Mouse (Mus musculus): Measurements from ENCODE around the gene Pi16. TPM values are rescaled to one million over a fixed set of nuclear protein-coding genes. Genes with fewer than 3 reads are reported as not detected.

Pi16 gene
- polyA plus RNA-seq, 1 experiment = not detected

DNA sequence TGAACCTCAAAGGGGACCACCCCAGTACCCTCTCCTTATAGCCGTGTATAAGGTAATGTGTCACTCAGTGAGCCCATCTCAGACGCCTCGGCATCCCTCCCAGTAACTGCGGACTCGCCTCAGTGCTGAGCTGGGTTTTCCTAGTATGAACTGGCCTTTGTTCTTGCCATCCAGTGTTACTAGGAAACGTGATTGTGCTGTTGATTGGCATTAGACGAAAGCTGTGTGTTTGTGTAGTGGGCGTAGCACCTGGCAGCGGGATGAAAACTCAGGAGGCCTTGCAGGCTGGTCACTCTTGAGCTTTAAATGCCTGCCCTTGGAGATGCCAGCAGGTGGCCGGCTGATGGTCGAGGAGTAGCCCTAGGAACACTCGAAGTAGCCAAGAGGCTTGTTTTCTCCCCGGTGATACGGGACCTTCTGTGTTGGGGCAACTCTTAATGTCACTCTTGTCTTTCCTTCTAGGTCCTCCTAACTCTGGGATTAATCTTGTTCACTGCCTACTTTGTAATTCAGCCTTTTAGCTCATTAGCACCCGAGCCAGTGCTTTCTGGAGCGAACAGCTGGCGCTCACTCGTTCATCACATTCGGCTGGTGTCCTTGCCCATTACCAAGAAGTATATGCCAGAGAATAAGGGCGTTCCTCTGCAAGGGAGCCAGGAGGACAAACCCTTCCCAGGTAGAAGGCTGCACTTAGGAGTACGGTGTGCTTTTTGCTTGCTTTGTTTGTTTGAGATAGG lies 35.1 kb upstream of the Pi16 start:
- H3K4me3 ChIP-seq (ENCODE audit: insufficient read depth, low read depth, low read length) = no peak overlapping the region
- TF ChIP-seq POLR2A (IDR thresholded peaks at IDR 0.05; ENCODE audit: insufficient read depth, low read depth, low read length) (no peak), CTCF (IDR thresholded peaks at IDR 0.05; ENCODE audit: insufficient read depth, low read depth, low read length) (no peak)
- WGBS = 51% methylated on average over 21 of the region's 21 CpGs
- H3K4me1 ChIP-seq (ENCODE audit: control insufficient read depth, insufficient read depth, low read length) = 0 out of 2 replicates have a peak, but pooled peaks cover 3% of the 10 kb centered on the region
- no peak overlapping the region for H3K27ac ChIP-seq (ENCODE audit: insufficient read depth, low read depth, low read length)

DNA sequence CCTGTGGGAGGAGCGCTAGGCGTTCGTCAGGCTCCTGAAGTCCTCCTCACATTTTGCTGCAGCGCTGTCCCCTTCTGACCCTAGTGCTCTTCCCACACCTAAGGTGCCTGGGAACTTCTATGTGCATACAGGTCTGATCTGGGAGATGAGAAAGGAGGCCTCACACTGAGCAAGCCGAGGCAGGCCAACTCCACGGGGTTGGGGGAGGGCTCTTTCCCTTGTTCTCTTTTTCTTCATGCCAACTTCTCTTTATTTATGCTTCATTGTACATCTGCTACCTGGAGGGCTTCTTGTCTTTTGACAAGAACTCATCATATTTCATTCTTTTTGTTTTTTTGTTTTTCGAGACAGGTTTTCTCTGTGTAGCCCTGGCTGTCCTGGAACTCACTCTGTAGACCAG lies 25.7 kb upstream of the Pi16 start:
- no peak for TF ChIP-seq CTCF (IDR thresholded peaks at IDR 0.05; ENCODE audit: insufficient read depth, low read depth, low read length)
- no peak for TF ChIP-seq POLR2A (IDR thresholded peaks at IDR 0.05; ENCODE audit: insufficient read depth, low read depth, low read length)
- 90% methylated on average over 7 of the region's 7 CpGs for WGBS
- Histone ChIP-seq H3K27ac (ENCODE audit: insufficient read depth, low read depth, low read length) (no peak overlapping the region), H3K4me3 (ENCODE audit: insufficient read depth, low read depth, low read length) (no peak overlapping the region), H3K4me1 (ENCODE audit: control insufficient read depth, insufficient read depth, low read length) (no peaks in the 10 kb centered on the region)

DNA sequence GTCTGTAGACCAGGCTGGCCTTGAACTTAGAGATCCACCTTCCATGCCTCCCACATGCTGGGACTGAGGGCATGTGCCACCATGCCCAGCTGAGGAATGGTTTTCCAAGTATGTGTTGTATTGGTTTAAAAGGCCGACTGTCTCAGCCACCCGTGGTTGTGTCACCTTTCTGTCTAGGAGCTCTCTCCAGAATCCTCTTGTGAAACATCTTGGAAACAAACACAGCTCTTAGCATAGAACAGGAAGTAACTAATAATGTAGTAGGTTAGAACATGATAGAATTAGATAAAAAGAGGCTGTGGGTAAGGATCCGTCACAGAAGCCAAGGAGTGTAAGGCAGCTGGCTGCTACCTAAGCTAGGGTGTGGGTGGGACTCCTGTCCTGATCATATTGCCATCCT lies 24.5 kb upstream of the Pi16 start:
- no peak overlapping the region for H3K27ac ChIP-seq (ENCODE audit: insufficient read depth, low read depth, low read length)
- H3K4me1 ChIP-seq (ENCODE audit: control insufficient read depth, insufficient read depth, low read length) = no peaks in the 10 kb centered on the region
- TF ChIP-seq POLR2A (IDR thresholded peaks at IDR 0.05; ENCODE audit: insufficient read depth, low read depth, low read length) (no peak), CTCF (IDR thresholded peaks at IDR 0.05; ENCODE audit: insufficient read depth, low read depth, low read length) (no peak)
- 81% methylated on average over 3 of the region's 3 CpGs for WGBS
- no peak overlapping the region for H3K4me3 ChIP-seq (ENCODE audit: insufficient read depth, low read depth, low read length)

DNA sequence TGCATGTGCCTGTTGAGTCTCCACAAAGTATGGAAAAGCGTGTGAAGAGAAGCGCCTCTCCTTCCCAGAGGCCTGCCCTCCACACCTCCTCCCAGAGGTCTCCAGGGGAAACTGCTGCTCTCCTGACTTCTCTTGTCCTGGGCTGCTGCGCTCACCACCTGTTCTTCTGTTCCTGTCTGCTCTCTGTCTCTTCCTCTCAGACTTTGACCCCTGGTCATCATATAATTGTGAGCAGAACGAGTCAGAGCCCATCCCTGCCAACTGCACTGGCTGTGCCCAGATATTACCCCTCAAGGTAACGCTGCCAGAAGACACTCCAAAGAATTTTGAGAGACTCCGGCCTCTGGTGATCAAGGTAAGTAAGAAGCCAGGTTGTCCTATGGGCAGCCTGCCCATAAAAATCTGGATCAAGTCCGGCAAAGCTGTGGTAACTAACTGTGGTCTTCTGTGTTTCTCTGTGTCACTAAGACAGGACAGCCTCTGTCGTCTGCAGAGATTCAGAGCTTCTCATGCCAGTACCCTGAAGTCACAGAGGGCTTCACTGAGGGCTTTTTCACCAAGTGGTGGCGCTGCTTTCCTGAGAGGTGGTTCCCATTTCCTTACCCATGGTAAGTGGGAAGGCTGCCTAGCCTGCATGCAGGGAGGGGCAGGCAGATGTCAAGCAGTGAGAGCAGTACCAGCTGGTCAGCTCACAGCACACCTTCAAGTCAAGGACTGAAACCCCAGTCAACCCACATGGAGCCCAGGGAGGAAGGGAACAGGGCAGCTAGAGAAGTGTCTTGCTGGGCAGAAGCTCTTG lies 23.5 kb upstream of the Pi16 start:
- H3K4me1 ChIP-seq (ENCODE audit: control insufficient read depth, insufficient read depth, low read length) = no peaks in the 10 kb centered on the region
- H3K27ac ChIP-seq (ENCODE audit: insufficient read depth, low read depth, low read length) = no peak overlapping the region
- WGBS = 84% methylated on average over 9 of the region's 9 CpGs
- H3K4me3 ChIP-seq (ENCODE audit: insufficient read depth, low read depth, low read length) = no peak overlapping the region
- TF ChIP-seq CTCF (IDR thresholded peaks at IDR 0.05; ENCODE audit: insufficient read depth, low read depth, low read length) (no peak), POLR2A (IDR thresholded peaks at IDR 0.05; ENCODE audit: insufficient read depth, low read depth, low read length) (no peak)

DNA sequence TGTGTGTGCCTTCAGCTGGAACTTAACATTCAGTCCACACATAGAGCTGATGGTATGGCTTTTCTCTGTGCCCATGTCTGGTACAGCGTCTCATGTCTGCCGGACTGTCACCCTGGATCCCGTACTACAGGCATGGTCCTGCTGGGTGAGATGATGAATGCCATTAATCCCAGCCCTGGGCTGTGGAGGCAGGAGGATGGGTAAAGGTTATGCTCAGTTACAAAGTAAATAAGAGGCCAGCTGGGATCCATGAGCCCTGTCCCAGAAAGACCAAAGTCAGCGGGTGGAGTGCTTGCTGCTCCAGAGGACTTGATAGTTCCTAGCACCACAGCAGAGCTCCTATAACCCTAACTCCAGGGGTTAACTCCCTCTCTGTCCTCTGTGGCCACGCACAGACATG lies 21.6 kb upstream of the Pi16 start:
- WGBS = 86% methylated on average over 5 of the region's 5 CpGs
- no peak for TF ChIP-seq POLR2A (IDR thresholded peaks at IDR 0.05; ENCODE audit: insufficient read depth, low read depth, low read length)
- no peak for TF ChIP-seq CTCF (IDR thresholded peaks at IDR 0.05; ENCODE audit: insufficient read depth, low read depth, low read length)
- H3K27ac ChIP-seq (ENCODE audit: insufficient read depth, low read depth, low read length) = no peak overlapping the region
- H3K4me3 ChIP-seq (ENCODE audit: insufficient read depth, low read depth, low read length) = no peak overlapping the region
- no peaks in the 10 kb centered on the region for H3K4me1 ChIP-seq (ENCODE audit: control insufficient read depth, insufficient read depth, low read length)

DNA sequence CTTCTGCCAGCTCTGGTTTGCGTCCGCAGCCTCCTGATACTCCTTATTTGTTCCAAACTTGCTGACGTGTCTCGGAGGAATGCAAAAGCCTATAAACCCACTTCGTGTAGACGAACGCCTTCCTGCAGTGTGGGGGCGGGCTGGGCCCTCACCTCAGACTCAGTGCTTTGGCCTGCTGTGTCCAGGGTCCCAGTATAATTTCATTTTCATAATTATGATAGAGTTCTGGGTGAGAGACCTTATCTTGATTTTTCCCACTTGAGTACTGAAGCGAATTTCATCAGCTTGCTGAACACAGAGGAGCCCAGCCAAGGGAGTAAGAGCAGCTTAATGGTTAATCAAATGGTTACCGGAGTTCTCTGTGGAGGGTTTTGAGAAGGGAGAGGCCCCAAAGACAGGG lies 20.2 kb upstream of the Pi16 start:
- no peak for TF ChIP-seq POLR2A (IDR thresholded peaks at IDR 0.05; ENCODE audit: insufficient read depth, low read depth, low read length)
- TF ChIP-seq CTCF (IDR thresholded peaks at IDR 0.05; ENCODE audit: insufficient read depth, low read depth, low read length) = no peak
- 91% methylated on average over 10 of the region's 10 CpGs for WGBS
- no peak overlapping the region for H3K4me3 ChIP-seq (ENCODE audit: insufficient read depth, low read depth, low read length)
- peaks cover 10% of the 10 kb centered on the region for H3K4me1 ChIP-seq (ENCODE audit: control insufficient read depth, insufficient read depth, low read length)
- no peak overlapping the region for H3K27ac ChIP-seq (ENCODE audit: insufficient read depth, low read depth, low read length)

DNA sequence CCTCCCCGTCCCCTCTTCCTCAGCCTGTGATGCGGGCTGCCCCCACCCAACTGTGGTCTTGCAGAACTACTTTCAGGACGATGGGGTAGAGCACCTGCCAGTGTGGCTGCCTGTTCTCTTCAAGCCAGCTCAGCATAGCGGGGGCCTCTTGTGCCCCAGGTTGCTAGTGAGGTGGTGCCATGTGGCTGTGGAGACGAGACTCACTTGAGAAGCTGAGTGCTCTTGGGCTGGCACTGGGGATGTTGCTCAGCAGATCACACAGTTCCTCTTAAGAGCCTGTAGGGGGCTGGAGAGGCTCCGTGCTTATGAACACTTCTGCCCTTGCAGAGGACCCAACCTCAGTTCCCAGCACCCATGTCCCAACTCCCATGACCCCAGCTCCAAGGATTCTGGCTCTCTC lies 19.7 kb upstream of the Pi16 start:
- TF ChIP-seq CTCF (IDR thresholded peaks at IDR 0.05; ENCODE audit: insufficient read depth, low read depth, low read length) (no peak), POLR2A (IDR thresholded peaks at IDR 0.05; ENCODE audit: insufficient read depth, low read depth, low read length) (no peak)
- 95% methylated on average over 6 of the region's 6 CpGs for WGBS
- Histone ChIP-seq H3K27ac (ENCODE audit: insufficient read depth, low read depth, low read length) (no peak overlapping the region), H3K4me3 (ENCODE audit: insufficient read depth, low read depth, low read length) (no peak overlapping the region), H3K4me1 (ENCODE audit: control insufficient read depth, insufficient read depth, low read length) (peaks cover 11% of the 10 kb centered on the region)

DNA sequence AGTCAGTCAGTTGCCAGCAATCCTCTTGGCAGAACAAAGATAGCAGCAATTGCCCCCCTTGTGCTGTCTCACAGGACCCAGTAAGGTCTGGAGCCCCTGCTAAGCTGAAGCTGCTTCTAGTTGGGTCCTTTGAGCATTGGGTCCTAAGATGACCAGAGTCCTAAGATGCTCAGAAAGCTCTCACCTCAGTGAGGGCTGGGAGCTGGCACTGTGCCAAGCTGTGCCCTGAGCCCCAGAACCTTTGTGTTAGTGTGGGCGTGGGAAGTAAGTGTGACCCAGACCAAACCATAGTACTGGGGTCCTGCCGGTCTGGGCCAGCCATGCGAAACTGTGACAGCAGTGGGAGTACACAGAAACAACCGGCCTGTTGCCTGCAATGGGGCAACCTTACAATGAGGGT lies 18.2 kb upstream of the Pi16 start:
- Histone ChIP-seq H3K4me1 (ENCODE audit: control insufficient read depth, insufficient read depth, low read length) (peaks cover 14% of the 10 kb centered on the region), H3K4me3 (ENCODE audit: insufficient read depth, low read depth, low read length) (no peak overlapping the region), H3K27ac (ENCODE audit: insufficient read depth, low read depth, low read length) (no peak overlapping the region)
- TF ChIP-seq CTCF (IDR thresholded peaks at IDR 0.05; ENCODE audit: insufficient read depth, low read depth, low read length) (no peak), POLR2A (IDR thresholded peaks at IDR 0.05; ENCODE audit: insufficient read depth, low read depth, low read length) (no peak)
- WGBS = 76% methylated on average over 4 of the region's 4 CpGs

DNA sequence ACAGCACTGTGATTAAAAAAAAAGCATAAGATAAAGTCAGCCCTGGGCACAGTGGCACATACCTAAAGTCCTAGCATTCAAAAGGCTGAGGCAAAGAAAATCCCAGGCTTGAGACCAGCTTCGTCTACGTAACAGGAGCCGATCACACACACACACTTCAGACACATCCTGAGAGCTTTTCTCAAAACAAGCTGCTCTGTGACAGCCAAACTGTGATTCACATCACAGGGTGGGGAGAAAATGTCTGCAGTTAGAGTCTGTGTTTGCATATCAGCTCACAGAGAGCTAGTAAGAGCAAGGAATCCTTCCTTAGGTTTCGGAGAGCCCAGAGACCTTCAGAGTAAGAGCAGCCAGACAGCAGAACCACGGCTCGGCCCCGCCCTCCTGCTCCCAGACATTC lies 16.6 kb upstream of the Pi16 start:
- H3K4me3 ChIP-seq (ENCODE audit: insufficient read depth, low read depth, low read length) = no peak overlapping the region
- TF ChIP-seq CTCF (IDR thresholded peaks at IDR 0.05; ENCODE audit: insufficient read depth, low read depth, low read length) = no peak
- no peak for TF ChIP-seq POLR2A (IDR thresholded peaks at IDR 0.05; ENCODE audit: insufficient read depth, low read depth, low read length)
- H3K27ac ChIP-seq (ENCODE audit: insufficient read depth, low read depth, low read length) = no peak overlapping the region
- 87% methylated on average over 7 of the region's 7 CpGs for WGBS
- peaks cover 24% of the 10 kb centered on the region for H3K4me1 ChIP-seq (ENCODE audit: control insufficient read depth, insufficient read depth, low read length)
